Mouse (Mus musculus): Measurements from ENCODE around the gene Wipi1. TPM values are rescaled to one million over a fixed set of nuclear protein-coding genes. Genes with fewer than 3 reads are reported as not detected.

Gene Wipi1
- polyA plus RNA-seq, 1 experiment = 71.9 TPM

- TF ChIP-seq TCF3 (IDR thresholded peaks at IDR 0.05; ENCODE audit: insufficient read length, low read depth) (no peak), REST (IDR thresholded peaks at IDR 0.05; ENCODE audit: insufficient read depth, insufficient read length) (no peak), MYOG (IDR thresholded peaks at IDR 0.05; ENCODE audit: control insufficient read depth in 1 of 3, insufficient read depth in 1 of 3, insufficient read length in 2 of 3, low read depth in 2 of 3) (no peak), POLR2AphosphoS2 (IDR thresholded peaks at IDR 0.05; ENCODE audit: insufficient read length, low read depth) (no peak), TCF12 (IDR thresholded peaks at IDR 0.05; ENCODE audit: insufficient read depth, poor library complexity, severe bottlenecking) (no peak), USF1 (IDR thresholded peaks at IDR 0.05; ENCODE audit: low read depth) (no peak)
- Histone ChIP-seq H3K4me3 (no peak overlapping the region), H3K36me3 (ENCODE audit: control insufficient read depth, insufficient read depth) (peaks cover 2% of the 10 kb centered on the region), H3K79me2 (ENCODE audit: control insufficient read depth, insufficient read depth) (no peaks in the 10 kb centered on the region), H3K4me2 (ENCODE audit: low read depth) (no peak overlapping the region), H3K27me3 (ENCODE audit: control insufficient read depth, insufficient read depth, insufficient read length) (no peaks in the 10 kb centered on the region), H3ac (ENCODE audit: control insufficient read depth, insufficient read length) (no peak overlapping the region)
Observed at GRCm38 (mm10) chr11:109569007-109569618, 42.7 kb downstream of the Wipi1 start.

DNA sequence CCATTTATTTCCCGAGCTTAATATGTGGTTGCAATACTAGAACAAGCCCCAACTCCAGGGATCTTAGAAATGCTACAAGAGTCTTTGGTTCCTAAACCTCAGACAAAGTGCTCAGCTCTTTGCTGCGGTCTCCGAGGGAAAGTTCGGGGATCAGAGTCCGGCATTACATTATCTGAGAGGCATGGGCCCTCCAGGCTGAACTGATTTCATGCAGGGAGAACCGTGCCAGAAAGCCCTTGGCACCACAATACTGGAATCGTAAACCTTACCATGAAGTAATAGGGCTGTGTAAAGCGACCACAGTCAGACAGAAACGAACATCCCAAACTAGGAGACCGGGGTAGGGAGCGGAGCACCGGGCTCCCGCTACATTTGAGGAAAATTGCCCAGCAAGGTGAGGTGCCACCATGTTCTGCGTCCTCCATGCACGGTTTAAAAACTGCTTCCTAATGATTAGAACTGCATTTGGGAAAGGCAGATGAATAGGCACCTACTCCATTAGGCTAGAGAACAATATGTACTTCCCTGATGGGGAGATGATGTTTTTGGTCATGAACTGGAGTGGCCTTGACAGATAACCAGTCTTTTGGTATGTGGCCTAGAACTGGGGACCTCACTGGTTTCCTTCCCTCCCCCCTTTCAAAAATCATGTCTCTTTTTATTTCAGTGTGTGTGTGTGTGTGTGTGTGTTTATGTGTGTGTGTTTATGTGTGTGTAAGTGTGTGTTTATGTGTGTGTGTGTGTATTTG, 47.1 kb downstream of the Wipi1 start:
- no peak overlapping the region for H3K4me3 ChIP-seq
- H3K36me3 ChIP-seq (ENCODE audit: control insufficient read depth, insufficient read depth) = no peaks in the 10 kb centered on the region
- H3ac ChIP-seq (ENCODE audit: control insufficient read depth, insufficient read length) = no peak overlapping the region

DNA sequence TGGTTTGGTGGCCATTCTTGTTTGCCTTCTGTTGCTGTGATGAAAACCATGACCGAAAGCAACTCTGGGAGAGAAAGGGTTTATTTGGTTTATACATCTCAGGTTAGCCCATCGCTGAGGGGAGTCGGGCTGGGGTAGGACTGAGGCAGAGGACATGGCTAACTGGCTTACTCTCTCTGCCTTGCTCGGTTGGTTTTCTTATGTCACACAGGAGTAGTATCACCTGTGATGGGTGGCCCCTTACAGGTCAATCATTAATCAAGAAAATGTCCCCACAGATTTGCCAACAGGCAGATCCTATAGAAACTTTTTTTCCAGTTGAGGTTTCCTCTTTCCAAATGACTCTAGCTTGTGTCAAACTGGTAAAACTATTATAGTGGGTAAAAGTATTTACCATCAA, 48.1 kb downstream of the Wipi1 start:
- TF ChIP-seq TCF12 (IDR thresholded peaks at IDR 0.05; ENCODE audit: insufficient read depth, poor library complexity, severe bottlenecking) = no peak
- no peak for TF ChIP-seq MYOD1 (IDR thresholded peaks at IDR 0.05; ENCODE audit: control insufficient read depth in 1 of 3, insufficient read length in 2 of 3, low read depth in 2 of 3)
- no peak for TF ChIP-seq USF1 (IDR thresholded peaks at IDR 0.05; ENCODE audit: low read depth)
- no peak for TF ChIP-seq TCF3 (IDR thresholded peaks at IDR 0.05; ENCODE audit: insufficient read length, low read depth)
- no peak for TF ChIP-seq MYOG (IDR thresholded peaks at IDR 0.05; ENCODE audit: control insufficient read depth in 1 of 3, insufficient read depth in 1 of 3, insufficient read length in 2 of 3, low read depth in 2 of 3)
- TF ChIP-seq POLR2AphosphoS2 (IDR thresholded peaks at IDR 0.05; ENCODE audit: insufficient read length, low read depth) = no peak
- TF ChIP-seq REST (IDR thresholded peaks at IDR 0.05; ENCODE audit: insufficient read depth, insufficient read length) = no peak
- TF ChIP-seq SRF (IDR thresholded peaks at IDR 0.05; ENCODE audit: control insufficient read depth, insufficient read length, low read depth) = no peak
- no peak for TF ChIP-seq POLR2A (IDR thresholded peaks at IDR 0.05; ENCODE audit: insufficient read length, low read depth)
- no peak for TF ChIP-seq MAX (IDR thresholded peaks at IDR 0.05; ENCODE audit: low read depth)
- TF ChIP-seq E2F4 (IDR thresholded peaks at IDR 0.05; ENCODE audit: insufficient read depth) = no peak
- TF ChIP-seq CEBPB (IDR thresholded peaks at IDR 0.05; ENCODE audit: insufficient read depth, poor library complexity, severe bottlenecking) = no peak
- Histone ChIP-seq H3ac (ENCODE audit: control insufficient read depth, insufficient read length) (no peak overlapping the region), H3K79me2 (ENCODE audit: control insufficient read depth, insufficient read depth) (no peaks in the 10 kb centered on the region), H3K4me3 (no peak overlapping the region), H3K4me2 (ENCODE audit: low read depth) (no peak overlapping the region), H3K27me3 (ENCODE audit: control insufficient read depth, insufficient read depth, insufficient read length) (no peaks in the 10 kb centered on the region), H3K36me3 (ENCODE audit: control insufficient read depth, insufficient read depth) (no peaks in the 10 kb centered on the region)

More for the DNA sequence above, 47.1 kb downstream of the Wipi1 start:
- no peak overlapping the region for H3K4me2 ChIP-seq (ENCODE audit: low read depth)
- H3K27me3 ChIP-seq (ENCODE audit: control insufficient read depth, insufficient read depth, insufficient read length) = no peaks in the 10 kb centered on the region
- TF ChIP-seq CEBPB (IDR thresholded peaks at IDR 0.05; ENCODE audit: insufficient read depth, poor library complexity, severe bottlenecking) (no peak), MYOG (IDR thresholded peaks at IDR 0.05; ENCODE audit: control insufficient read depth in 1 of 3, insufficient read depth in 1 of 3, insufficient read length in 2 of 3, low read depth in 2 of 3) (no peak), MYOD1 (IDR thresholded peaks at IDR 0.05; ENCODE audit: control insufficient read depth in 1 of 3, insufficient read length in 2 of 3, low read depth in 2 of 3) (no peak), USF1 (IDR thresholded peaks at IDR 0.05; ENCODE audit: low read depth) (no peak), POLR2AphosphoS2 (IDR thresholded peaks at IDR 0.05; ENCODE audit: insufficient read length, low read depth) (no peak), E2F4 (IDR thresholded peaks at IDR 0.05; ENCODE audit: insufficient read depth) (no peak), TCF12 (IDR thresholded peaks at IDR 0.05; ENCODE audit: insufficient read depth, poor library complexity, severe bottlenecking) (no peak), POLR2A (IDR thresholded peaks at IDR 0.05; ENCODE audit: insufficient read length, low read depth) (no peak)
- no peaks in the 10 kb centered on the region for H3K79me2 ChIP-seq (ENCODE audit: control insufficient read depth, insufficient read depth)

GRCm38 (mm10) chr11:109561445-109561844, 50.3 kb downstream of the Wipi1 start:
- Histone ChIP-seq H3ac (ENCODE audit: control insufficient read depth, insufficient read length) (no peak overlapping the region), H3K4me2 (ENCODE audit: low read depth) (no peak overlapping the region), H3K36me3 (ENCODE audit: control insufficient read depth, insufficient read depth) (no peaks in the 10 kb centered on the region), H3K27me3 (ENCODE audit: control insufficient read depth, insufficient read depth, insufficient read length) (no peaks in the 10 kb centered on the region), H3K79me2 (ENCODE audit: control insufficient read depth, insufficient read depth) (no peaks in the 10 kb centered on the region), H3K4me3 (no peak overlapping the region)
- TF ChIP-seq POLR2A (IDR thresholded peaks at IDR 0.05; ENCODE audit: insufficient read length, low read depth) (no peak), MYOD1 (IDR thresholded peaks at IDR 0.05; ENCODE audit: control insufficient read depth in 1 of 3, insufficient read length in 2 of 3, low read depth in 2 of 3) (peak in 2 of 3 experiments; percentile 94 to 96), TCF3 (IDR thresholded peaks at IDR 0.05; ENCODE audit: insufficient read length, low read depth) (peak; percentile 31), E2F4 (IDR thresholded peaks at IDR 0.05; ENCODE audit: insufficient read depth) (no peak), TCF12 (IDR thresholded peaks at IDR 0.05; ENCODE audit: insufficient read depth, poor library complexity, severe bottlenecking) (peak; percentile 26), MYOG (IDR thresholded peaks at IDR 0.05; ENCODE audit: control insufficient read depth in 1 of 3, insufficient read depth in 1 of 3, insufficient read length in 2 of 3, low read depth in 2 of 3) (peak in 1 of 3 experiments; percentile 44), MAX (IDR thresholded peaks at IDR 0.05; ENCODE audit: low read depth) (no peak)
